ENCODE assay signal across 8 mouse cellular contexts in the genomic region with DNA sequence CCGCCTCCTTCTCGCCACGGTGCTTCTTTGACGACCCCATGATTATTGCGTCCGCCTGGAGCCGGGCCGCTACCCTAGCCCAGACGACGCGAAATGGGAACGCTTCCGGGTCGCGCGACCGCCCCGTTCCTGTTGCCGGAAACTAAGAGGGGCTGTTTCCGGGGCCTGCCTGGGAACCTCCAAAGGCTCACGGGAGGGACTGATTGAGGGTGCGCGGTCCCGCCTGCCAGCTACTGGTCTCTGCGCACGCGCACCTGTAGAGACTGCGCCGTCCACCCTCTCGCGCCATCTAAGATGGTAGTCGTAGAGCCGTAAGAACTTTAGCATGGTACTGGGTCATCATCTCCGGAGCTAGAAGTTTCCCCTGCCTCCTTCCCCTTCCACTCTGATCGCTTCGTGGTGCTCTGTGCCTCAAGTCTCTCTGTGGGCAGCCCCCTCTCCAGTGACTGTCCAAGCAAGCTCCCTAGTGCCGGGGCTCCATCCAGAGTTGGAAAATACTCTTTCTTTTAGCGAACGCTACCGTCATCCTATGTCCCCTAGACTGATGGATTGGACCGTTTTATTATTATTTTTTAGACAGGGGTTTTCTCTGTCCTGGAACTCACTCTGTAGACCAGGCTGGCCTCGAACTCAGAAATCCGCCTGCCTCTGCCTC. TPM values are rescaled to one million over a fixed set of nuclear protein-coding genes. Genes with fewer than 3 reads are reported as not detected.
DNase-seq lines count a peak whose midpoint lies in the region; ATAC-seq lines count a peak whose summit lies in the region.

TSS of gene Sart1 (minus strand) at position 116 of the 655 bp plus-strand sequence.

- 2% methylated on average over 43 of the region's 43 CpGs for WGBS in hindbrain, embryonic 15.5 days

- H3K4me2 ChIP-seq in hindbrain, embryonic 15.5 days: peak within 1 kb of the TSS; percentile 89

- H3K27ac ChIP-seq in hindbrain, embryonic 15.5 days (replicated peaks): peak within 1 kb of the TSS; percentile 82

- peaks cover 35% of the 10 kb centered on the region for H3K4me1 ChIP-seq in hindbrain, embryonic 15.5 days (replicated peaks)

- H3K9ac ChIP-seq in hindbrain, embryonic 15.5 days: peak within 1 kb of the TSS; percentile 84

- H3K9me3 ChIP-seq in hindbrain, embryonic 15.5 days: no peaks in the 10 kb centered on the region

- H3K27me3 ChIP-seq in hindbrain, embryonic 15.5 days: no peaks in the 10 kb centered on the region

- H3K4me3 ChIP-seq in hindbrain, embryonic 15.5 days: peak within 1 kb of the TSS; percentile 91

- peak; percentile 96 for DNase-seq in T-cell, adult 2 months (ENCODE audit: low spot score)
- DNase-seq in cerebellum, postnatal 36 days: peak; percentile 95 to 97
- DNase-seq in frontal cortex, postnatal 36 days (ENCODE audit: low spot score in 2 of 2): peak; percentile 94 to 95
- DNase-seq in left cerebral cortex, adult 11 months (ENCODE audit: low spot score): peak; percentile 94
- DNase-seq in lung, postnatal 4 days: peak; percentile 96 to 98
- DNase-seq in retina, postnatal 7 days (ENCODE audit: low read depth, low spot score): peak; percentile 94
- DNase-seq in urinary bladder, adult 2 months (ENCODE audit: low spot score): peak; percentile 82

- H3K36me3 ChIP-seq in hindbrain, embryonic 15.5 days: peaks cover 14% of the 10 kb centered on the region

- ATAC-seq in hindbrain, embryonic 15.5 days (ENCODE audit: low FRiP score, low read depth): peak; percentile 97

RNA-seq across cellular contexts. Expression of gene Sart1, which starts in this region (rescaled TPM):
- polyA plus RNA-seq in hindbrain, embryonic 15.5 days (2015; fragmentation: Nextera tagmentation; extraction: Ambion mirVana): 68.2 and 77.1 TPM in 2 replicates
- polyA plus RNA-seq in urinary bladder, adult 2 months (2012; rRNA removed): 36.7 and 51.4 TPM in 2 replicates

Comparison
In these comparisons a context has a peak if more than half of its experiments do, and no peak if none do; other contexts are left out.
1. Peak in every context shown above with its lines: DNase-seq, ATAC-seq, H3K4me3 ChIP-seq and H3K27ac ChIP-seq.